Mouse (Mus musculus) WW6 (cell line): ENCODE data around the gene L3mbtl2.
"Not testable (repeated sequence)": the region's sequence is repeated elsewhere in the genome, so short reads cannot be mapped to it uniquely, and the experiment has no call there.

Experiments
- DNase-seq: peaks from one replicate; pipeline ENCODE4 v3.0.0-alpha.2; 2013; ENCODE audit warnings: low read depth, low spot score

The L3mbtl2 gene

DNA sequence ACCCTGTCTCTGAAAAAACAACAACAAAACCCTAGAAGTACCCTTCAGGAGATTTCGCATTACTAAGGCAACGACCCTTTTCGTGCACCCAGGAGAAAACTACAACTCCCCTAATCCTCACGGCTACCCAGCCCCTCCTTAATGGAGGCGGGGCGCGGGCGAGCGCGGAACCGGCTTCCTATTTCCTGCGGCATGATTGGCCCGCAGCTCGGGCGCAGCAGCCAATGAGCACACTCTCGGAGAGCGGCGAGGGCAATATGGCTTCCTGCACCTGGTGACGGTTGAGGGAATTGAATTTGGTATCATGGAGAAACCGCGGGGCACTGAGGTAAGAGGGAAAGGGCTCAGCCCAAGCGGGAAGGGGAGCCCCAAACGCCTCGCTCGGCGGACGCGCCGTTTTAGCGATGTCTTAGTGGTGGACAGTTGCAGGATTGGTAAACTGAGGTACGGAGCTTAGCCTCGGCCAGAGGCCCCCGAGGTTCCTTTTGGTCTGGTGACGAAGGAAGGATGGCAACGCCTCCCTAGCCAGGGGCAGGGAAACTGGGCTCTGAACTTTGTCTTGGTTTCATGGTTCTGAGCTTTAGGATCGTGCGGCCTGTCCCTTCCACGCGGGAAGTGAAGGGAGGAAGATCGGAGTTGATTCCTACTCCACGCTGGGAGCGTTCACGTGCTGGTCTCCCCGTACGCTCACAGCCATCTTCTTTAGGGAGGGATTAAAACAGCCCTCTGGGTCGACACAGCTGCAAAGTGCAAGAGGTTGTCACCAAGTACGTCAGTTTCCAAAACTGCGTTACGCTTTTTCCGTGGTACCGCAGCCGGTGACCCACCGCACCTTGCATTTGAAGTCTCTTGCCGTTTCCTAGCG, at the start of gene L3mbtl2:
Gene L3mbtl2, plus strand, starts transcription at position 193 of the 865 bp plus-strand sequence.
- DNase-seq = peak; percentile 84

DNA sequence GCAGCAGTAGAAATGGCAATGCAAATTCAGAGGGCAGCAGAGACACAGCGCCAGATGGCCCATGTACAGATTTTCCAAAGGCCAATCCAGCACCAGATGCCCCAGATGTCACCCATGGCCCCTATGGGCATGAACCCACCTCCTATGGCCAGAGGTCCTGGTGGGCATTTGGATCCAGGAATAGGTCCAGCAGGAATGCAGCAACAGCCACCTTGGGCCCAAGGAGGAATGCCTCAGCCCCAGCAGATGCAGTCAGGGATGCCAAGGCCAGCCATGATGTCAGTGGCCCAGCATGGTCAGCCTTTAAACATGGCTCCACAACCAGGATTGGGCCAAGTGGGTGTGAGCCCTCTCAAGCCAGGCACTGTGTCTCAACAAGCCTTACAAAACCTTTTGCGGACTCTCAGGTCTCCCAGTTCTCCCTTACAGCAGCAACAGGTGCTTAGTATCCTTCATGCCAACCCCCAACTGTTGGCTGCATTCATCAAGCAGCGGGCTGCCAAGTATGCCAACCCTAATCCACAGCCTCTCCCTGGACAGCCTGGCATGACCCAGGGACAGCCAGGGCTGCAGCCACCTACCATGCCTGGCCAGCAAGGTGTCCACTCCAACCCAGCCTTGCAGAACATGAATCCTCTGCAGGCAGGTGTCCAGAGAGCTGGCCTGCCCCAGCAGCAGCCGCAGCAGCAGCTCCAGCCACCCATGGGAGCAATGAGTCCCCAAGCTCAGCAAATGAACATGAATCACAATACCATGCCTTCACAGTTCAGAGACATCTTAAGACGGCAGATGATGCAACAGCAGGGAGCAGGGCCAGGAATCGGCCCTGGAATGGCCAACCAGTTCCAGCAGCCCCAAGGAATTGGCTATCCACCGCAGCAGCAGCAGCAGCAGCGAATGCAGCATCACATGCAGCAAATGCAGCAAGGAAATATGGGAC, 13.9 kb upstream of the L3mbtl2 start:
- DNase-seq = no peak

DNA sequence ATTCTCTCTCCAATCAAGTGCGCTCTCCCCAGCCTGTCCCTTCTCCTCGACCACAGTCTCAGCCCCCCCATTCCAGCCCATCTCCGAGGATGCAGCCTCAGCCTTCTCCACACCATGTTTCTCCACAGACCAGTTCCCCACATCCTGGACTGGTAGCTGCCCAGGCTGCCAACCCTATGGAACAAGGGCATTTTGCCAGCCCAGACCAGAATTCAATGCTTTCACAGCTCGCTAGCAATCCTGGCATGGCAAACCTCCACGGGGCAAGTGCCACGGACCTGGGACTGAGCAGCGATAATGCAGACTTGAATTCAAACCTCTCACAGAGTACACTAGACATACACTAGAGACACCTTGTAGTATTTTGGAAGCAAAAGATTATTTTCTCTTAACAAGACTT, 13.1 kb upstream of the L3mbtl2 start:
- no peak for DNase-seq

- DNase-seq = no peak
Observed at GRCm38 (mm10) chr15:81661701-81662100, 2.0 kb upstream of the L3mbtl2 start.

- no peak for DNase-seq
Observed at GRCm38 (mm10) chr15:81663281-81663680, 408 bp upstream of the L3mbtl2 start.

DNA sequence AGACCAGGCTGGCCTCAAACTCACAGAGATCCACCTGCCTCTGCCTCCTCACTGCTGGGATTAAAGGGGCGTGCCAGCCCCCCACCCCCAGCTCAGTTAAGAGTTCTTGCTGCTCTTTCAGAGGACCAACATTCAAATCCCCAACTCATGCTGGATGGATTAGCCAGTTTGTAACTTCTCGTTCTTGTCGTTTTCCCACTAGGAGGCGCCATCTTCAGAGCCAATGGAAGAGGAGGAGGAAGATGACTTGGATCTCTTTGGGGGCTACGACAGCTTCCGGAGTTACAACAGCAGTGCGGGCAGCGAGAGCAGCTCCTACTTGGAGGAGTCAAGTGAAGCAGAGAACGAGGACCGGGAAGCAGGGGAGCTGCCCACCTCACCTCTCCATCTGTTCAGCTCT, 3.3 kb downstream of the L3mbtl2 start:
- no peak for DNase-seq

GRCm38 (mm10) chr15:81670231-81670640, 6.5 kb downstream of the L3mbtl2 start:
- DNase-seq = no peak

DNA sequence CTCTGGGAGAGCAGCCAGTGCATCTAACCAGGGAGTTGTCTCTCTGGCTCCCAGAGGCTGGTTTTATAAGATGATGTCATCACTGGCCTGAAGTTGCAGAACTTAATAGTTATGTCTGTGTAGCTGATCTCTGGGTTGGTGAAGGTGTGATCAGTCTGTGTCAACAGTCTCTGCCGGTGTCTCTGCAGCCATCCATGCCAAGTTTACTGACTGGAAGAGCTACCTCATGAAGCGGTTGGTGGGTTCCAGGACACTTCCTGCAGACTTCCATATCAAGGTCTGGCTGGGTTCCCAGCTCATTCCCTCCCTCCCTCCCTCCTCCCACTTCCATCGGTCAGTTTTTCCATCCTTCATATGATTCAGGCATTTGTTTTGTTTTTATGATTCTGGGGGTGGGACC, 12.9 kb downstream of the L3mbtl2 start:
- no peak for DNase-seq

- no peak for DNase-seq
Observed at GRCm38 (mm10) chr15:81680301-81680805, 16.7 kb downstream of the L3mbtl2 start.

- DNase-seq = no peak
Observed at GRCm38 (mm10) chr15:81693366-81693966, 29.8 kb downstream of the L3mbtl2 start.

DNA sequence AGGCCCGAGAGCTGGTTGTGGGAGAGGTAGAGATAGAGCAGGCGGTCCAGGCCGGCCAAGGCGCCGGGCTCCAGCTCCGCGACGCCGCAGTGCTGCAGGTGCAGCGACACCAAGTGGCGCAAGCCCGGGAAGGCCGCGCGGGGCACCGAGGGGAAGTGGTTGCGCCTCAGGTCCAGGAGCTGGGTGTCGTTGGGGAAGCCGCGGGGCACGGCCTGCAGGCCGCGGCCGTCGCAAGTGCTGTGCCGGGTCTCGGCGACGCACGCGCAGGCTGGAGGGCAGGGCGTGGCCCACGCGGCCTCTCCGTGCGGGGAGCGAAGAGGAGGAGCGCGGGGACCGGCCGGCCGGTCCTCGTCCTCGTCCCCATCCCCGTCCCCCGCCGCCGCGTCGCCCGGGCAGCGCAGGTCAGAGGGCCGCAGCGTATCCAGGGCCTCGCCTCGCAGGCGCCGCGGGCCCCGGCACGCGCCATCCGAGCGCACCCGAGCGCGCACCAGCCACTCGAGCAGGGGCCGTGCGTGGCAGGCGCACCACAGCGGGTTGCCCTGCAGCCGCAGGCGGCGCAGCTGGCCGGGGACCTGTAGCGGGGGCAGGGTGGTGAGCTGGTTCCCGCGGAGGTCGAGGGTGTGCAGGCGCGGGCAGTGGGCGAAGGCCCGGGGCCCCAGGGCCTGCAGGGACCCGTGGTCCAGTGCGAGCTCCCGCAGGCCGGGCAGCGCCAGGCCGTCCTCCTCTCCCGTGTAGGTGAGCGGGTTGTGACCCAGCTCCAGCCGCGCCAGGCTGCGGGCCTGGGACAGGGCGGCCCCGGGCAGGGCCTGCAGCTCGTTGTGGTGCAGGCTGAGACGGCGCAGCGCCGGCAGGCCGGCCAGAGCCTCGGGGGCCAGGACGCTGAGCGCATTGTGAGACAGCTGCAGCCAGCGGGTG, 30.5 kb downstream of the L3mbtl2 start:
- peak; percentile 75 for DNase-seq

GRCm38 (mm10) chr15:81694891-81695290, 31.2 kb downstream of the L3mbtl2 start:
- no peak for DNase-seq

GRCm38 (mm10) chr15:81697175-81697574, 33.5 kb downstream of the L3mbtl2 start, which contains the start of gene Chadl:
Chadl (minus strand) TSS chr15:81697287.
- no peak for DNase-seq

DNA sequence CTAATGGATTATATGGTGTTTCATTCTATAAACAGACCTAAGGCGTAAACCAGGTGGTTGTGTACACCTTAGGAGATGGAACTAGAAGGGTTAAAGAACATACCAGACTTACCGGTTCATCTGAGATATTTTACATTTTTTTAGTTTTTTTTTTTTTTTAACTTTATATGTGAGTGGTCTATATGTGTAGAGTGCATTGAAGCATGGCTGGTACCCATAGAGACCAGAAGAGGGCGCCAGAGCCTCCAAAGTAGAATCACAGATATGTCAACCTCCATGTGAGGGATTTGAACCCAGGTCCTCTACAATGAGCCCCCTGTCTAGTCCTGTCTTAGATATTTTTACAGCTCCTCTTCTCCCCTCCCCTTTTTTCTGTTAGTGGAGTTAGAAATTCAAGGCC, 34.2 kb downstream of the L3mbtl2 start:
- DNase-seq = no peak

GRCm38 (mm10) chr15:81698532-81698931, 34.8 kb downstream of the L3mbtl2 start:
- DNase-seq = no peak

- no peak for DNase-seq
Observed at GRCm38 (mm10) chr15:81700161-81700560, 36.5 kb downstream of the L3mbtl2 start.

DNA sequence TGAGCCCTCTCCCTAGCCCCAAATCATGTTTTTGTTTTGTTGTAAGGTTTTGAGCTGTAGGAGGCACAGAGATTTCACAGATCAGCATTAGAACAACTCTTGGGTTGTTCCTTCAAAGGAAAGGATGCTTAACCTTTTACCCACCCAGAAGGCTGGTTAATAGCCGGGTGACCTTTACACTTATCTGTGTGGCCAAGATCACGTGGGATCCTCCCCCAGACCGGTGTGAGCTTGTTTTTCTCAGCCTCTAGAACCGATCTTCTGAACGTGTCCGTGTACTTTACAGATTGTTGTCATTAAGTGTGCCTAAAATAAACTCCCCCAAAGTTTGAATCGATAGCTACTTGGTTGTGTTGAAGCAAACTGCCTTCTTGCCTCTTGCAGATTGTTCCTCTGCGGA, 36.9 kb downstream of the L3mbtl2 start:
- no peak for DNase-seq

- DNase-seq = not testable (repeated sequence)
Observed at GRCm38 (mm10) chr15:81701350-81701749, 37.7 kb downstream of the L3mbtl2 start.

DNA sequence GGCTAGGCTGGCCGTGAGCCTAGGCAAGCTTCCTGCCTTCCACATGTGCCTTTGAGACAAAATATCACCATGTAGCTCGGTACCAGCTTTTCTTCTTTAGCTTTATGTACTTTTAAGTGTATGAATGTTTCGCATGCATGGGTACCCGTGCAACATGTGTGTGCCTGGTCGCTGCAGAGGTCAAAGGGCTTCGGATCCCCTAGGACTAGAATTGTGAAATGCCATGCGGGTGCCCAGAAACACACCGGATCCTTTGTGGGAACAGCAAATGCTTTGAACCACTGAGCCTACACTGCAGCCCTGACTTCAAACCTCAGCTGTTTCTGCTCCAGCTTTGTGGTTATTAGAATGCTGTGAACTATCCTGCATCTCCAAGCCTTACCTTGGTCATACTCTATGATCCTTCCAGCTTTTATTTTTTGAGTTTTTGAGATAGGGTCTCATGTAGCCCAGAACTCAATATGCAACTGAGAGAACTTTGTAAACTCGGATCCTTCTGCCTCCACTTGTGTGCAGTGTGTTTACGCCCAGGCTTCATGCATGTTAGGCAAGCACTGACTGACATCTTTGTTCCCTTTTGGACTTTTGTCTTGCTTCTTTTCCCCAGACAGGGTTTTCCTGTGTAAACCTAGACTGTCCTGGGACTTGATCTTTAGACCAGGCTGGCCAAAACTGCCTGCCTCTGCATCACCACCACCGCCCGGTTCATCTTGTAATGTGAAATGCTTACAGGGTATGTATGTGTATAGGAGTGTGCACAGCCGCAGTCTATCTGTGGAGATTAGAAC, 38.8 kb downstream of the L3mbtl2 start:
- no peak for DNase-seq

GRCm38 (mm10) chr15:81703094-81703489, 39.4 kb downstream of the L3mbtl2 start:
- DNase-seq = no peak
